Mouse (Mus musculus): Measurements from ENCODE around the gene Atg16l1.

The Atg16l1 gene

GRCm38 (mm10) chr1:87836453-87836852, 80.8 kb downstream of the Atg16l1 start:
- no peak for DNase-seq

- no peak for DNase-seq
Observed at GRCm38 (mm10) chr1:87837018-87837417, 81.3 kb downstream of the Atg16l1 start.

GRCm38 (mm10) chr1:87840411-87841208, 84.9 kb downstream of the Atg16l1 start:
- no peak for DNase-seq
